Mouse (Mus musculus) megakaryocyte, embryonic 14.5 days (primary cell): ENCODE data around the gene Mcm5.

Experiments used
- FLI1 ChIP-seq: IDR thresholded peaks from 2 replicates; pipeline ENCODE4 v1.6.1; 2012; ENCODE audit warnings: low read length, inconsistent platforms, mixed read lengths
- GATA1 ChIP-seq: IDR thresholded peaks from 3 replicates; pipeline ENCODE4 v1.6.1; 2012; ENCODE audit warnings: mixed read lengths, low read length, inconsistent platforms, borderline replicate concordance

DNA sequence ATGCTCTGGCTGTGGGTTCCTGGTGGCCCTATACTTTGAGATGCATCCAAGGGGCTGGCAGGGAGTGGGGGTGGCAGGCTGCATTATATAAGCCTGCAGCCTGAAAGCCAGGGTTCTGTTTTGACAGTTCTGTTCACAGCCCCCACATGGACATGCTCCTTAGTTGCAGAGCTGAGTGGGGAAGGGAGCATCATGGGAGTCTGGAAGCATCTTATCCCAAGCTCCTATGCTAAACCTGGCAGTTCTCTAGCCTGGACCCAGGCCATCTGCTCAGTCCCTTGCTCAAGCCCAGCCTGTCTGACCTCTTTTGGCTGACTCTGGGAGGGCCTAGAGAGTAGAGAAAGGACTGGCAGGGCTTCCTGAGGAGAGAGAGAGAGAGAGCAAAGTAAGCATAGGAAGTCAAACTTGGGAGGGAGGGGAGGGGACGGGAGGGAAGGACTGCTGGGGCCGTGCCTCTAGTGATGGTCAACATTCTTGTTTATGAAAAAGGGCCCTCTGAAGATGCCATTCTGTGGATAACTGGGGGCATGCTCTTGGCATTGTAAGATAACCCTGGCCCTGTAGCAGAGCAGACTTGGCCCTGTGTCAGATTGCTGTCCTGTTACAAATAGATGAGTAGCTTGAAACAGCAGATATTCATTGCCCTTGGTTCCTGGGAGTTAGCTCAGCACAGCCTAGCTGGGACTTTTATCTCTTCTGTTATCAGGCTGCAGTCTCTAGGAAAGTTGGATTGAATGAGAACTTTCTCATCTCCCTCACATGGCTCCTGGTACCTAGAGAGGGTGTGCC lies 25.4 kb downstream of the Mcm5 start:
- TF ChIP-seq GATA1: no peak
- no peak for TF ChIP-seq FLI1
